Mouse (Mus musculus) brain, embryonic 18.5 days (tissue): ENCODE measurements around the gene Dctn2.
"Not testable (repeated sequence)": the region's sequence is repeated elsewhere in the genome, so short reads cannot be mapped to it uniquely, and the experiment has no call there.

Source experiments
- DNase-seq: peaks from one replicate; pipeline ENCODE4 v3.0.0-alpha.2; 2012; ENCODE audit warnings: low read depth, low spot score

Gene Dctn2

DNA sequence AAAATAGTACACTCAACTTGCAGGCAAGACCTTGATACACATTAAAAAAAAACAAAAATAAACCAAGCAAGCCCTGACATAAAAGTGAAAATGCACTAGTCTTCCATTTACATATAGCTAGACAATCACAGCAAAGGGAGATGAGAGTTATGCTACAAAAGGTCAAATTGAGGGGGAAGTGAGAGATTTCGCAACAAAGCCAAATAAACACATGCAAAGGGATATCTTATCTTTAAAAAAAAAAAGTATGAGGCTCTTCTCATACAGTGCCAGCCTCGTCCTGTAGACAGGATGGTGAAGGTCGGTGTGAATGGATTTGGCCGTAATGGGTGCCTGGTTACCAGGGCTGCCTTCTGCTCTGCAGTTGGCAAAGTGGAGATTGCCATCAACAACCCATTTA, 46.7 kb downstream of the Dctn2 start:
- DNase-seq, result no peak

DNA sequence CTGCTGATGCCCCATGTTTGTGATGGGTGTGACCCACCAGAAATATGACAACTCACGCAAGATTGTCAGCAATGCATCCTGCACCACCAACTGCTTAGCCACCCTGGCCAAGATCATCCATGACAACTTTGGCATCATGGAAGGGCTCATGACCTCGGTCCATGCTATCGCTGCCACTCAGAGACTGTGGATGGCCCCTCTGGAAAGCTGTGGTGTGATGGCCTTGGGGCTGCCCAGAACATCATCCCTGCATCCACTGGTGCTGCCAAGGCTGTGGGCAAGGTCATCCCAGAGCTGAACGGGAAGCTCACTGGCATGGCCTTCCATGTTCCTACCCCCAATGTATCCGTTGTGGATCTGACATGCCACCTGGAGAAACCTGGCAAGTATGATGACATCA, 47.3 kb downstream of the Dctn2 start:
- DNase-seq, result not testable (repeated sequence)

DNA sequence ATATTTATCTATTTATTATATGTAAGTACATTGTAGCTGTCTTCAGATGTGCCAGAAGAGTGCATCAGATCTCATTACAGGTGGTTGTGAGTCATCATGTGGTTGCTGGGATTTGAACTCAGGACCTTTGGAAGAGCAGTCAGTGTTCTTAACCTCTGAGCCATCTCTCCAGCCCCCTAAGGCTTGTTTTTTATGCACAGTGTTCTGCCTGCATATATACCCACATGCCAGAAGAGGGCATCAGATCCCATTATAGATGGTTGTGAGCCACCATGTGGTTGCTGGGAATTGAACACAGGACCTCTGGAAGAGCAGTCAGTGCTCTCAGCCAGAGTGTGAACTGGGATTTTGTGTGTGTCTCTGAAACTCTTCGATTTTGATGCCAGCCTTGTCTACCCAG, 48.8 kb downstream of the Dctn2 start:
- not testable (repeated sequence) for DNase-seq

DNA sequence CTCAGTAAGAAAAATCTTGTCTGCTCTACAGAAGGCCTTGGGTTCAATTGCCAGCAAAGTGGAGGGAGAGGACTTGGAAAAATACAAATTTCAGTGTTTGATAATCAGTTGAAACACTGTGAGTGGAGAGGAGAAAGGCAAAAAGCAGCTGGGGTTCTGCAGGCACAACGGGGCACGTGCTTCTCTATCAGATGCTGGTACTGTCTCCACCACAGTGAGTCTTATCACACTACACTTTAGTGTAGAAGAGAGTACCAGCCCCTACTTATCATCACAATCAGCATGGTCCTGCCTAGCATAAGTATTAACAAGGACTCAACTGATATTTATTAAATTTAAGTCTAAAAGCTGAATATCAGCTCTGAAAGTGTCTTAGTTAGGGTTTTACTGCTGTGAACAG, 51.1 kb downstream of the Dctn2 start:
- no peak for DNase-seq

DNA sequence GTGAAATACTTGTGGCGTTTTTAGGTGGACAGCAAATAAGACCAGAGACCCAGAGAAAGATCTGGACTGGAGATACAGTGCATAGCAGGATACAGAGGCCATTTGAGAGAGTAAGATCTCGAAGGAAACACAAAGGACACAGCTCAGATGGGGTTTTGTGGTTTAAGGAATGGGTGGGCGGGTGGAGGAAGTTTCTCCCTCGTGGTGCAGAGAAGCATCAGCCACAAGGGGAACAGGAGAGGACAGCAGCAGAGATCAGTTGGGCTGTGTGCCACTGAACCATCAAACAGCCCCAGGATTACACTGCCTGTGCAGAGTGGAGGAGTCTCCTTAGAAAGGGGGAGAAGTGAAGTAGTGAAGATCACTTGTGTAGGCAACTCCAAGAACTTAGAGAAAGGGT, 51.8 kb downstream of the Dctn2 start:
- no peak for DNase-seq

DNA sequence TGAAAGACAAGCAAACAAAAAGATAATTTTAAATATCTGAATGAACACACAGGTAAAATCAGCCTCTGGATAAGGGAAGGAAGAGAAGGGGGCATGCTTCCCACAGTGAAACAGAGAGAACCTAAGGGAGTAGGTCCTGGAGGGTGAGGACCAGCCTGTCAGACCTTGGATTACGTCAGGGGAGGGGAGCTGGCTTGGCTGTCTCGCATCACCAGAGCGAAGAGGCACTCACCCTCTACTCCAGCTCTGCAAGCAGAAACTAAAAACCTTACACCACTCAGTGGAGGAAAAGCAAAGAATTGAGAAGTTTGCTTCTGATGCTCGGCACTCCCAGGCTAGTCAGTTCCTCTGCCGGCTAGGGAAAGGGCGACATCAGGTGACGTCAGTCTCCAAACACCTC, 53.8 kb downstream of the Dctn2 start:
- no peak for DNase-seq

DNA sequence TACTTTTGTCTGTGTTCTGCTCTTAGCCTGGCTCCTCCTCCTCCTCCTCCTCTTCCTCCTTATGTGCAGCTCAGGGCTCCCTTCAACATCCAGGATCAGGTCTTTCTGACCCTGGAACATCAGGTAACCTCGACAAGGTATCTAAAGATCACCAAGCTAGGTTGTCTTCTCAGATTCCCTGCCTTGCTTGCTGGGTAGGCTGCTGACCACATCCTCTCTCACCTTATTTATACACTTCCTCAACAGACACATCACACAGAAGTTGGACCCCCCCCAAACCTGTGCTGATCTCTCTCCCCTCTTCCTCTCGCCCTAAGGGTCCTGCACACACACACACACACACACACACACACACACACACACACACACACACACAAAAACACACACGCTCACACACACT, 55.5 kb downstream of the Dctn2 start, which contains the start of gene Arhgap9:
TSS of gene Arhgap9 (plus strand) at position 344 of the 400 bp plus-strand sequence.
- no peak for DNase-seq

DNA sequence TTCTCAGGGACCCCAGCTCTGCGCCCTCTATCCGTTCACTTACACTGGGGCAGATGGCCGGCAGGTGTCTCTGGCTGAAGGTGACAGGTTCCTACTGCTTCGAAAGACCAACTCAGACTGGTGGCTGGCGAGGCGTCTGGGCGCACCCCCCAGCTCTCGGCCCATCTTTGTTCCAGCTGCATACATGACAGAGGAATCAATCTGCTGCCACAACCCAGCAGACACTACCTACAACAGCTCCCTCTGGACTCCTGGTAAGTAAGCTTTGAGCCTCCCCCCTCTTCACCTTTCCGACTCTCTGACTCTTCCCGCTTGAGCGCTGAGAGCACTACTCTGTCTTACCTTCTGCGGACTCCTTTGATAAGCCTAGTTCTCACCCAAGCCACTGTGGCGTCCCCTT, 56.0 kb downstream of the Dctn2 start:
- no peak for DNase-seq

DNA sequence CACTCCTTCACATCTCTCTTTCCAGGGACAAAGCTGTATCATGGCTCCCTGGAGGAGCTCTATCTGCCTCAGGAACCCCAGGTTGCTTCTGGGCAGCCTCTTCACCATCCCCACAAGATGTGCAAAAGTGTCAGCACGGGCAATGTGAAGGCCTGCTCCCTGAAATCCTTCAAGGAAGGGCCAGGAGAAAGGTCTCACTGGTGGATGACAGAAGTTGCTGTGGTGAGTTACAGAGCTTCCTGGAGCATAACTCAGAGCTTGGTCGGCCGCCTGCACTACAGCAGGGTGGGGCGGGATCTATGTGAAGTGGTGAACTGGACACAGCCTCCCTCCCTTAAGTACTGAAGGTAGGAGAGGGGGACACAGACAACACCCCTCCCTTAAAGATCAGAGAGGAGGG, 56.5 kb downstream of the Dctn2 start:
- DNase-seq, result no peak

DNA sequence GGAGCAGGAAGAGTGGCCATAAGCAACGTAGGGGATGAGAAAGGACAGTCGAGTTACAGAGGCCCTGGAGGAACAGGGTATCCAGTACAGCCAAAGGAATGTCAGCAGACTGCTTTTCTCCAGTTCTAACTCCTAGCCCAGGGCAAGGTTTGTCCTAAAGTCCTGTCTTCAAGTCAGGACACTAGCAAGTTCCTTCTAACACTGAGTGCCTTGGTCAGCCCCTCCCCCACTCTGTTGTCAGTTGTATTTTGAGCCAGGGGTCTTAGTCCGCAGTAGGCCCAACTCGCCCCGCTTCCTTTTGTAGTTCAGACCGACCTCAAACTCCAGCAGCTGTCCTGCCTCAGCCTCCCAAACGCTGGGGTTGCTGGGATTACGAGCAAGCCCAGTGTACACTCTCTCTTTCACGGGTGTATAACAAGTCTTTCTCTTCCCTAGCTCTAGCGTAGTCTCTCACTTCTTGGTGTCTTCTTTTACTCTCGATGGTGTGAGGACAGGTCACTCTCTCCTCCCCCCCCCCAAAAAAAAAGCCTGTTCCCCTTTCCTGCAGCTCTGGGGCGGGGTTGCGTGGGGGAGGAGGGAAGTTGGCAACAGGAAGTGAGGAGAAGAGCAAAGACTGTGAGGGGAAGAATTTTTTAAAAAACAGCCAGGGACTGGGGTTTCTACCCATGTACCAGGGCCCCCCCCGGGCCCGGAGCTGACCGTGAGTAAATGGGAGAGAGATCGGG, 57.1 kb downstream of the Dctn2 start:
- no peak for DNase-seq

DNA sequence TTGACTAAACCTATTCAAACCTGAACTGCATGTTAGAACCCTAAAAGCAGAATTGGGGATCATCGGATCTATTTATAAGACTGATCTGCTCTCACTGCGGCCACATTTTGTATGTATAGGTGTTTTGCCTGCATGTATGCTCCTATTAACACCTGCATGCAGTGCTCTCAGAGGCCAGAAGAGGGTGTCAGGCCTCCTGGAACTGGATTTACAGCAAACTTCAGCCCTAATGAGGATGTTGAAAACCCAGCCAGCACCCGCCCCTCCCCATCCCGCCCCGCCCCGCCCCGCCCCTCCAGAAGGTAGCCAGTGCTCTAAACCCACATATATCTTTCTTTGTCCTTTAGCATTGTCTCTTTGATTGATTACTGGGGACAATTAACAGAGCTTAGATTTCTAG, 58.3 kb downstream of the Dctn2 start:
- no peak for DNase-seq

DNA sequence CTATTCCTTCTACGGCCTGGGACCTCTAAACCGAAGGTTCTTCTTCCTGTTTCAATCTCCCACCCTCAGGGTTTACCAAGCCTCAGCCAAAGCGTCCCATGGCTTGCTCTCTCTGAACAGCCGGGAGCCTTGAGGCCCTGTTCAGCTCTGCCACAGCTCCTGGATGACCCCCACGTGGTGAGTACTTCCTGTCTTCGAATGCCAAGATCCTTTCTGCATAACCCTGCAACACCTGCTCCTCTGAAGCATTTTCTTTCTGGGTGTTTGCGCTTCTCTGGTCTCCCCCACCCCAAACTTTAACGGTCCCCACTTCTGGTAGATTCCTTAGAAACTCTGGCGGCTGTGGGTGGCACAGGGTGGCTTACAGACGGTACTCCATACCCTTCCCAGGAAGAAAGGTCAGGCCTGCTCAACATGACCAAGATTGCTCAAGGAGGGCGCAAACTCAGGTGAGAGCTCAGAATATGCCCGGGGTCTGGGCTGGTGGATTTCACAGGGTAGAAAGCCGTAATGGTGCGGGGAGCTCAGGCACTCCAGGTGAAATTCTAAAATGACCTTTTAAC, 59.4 kb downstream of the Dctn2 start:
- no peak for DNase-seq

DNA sequence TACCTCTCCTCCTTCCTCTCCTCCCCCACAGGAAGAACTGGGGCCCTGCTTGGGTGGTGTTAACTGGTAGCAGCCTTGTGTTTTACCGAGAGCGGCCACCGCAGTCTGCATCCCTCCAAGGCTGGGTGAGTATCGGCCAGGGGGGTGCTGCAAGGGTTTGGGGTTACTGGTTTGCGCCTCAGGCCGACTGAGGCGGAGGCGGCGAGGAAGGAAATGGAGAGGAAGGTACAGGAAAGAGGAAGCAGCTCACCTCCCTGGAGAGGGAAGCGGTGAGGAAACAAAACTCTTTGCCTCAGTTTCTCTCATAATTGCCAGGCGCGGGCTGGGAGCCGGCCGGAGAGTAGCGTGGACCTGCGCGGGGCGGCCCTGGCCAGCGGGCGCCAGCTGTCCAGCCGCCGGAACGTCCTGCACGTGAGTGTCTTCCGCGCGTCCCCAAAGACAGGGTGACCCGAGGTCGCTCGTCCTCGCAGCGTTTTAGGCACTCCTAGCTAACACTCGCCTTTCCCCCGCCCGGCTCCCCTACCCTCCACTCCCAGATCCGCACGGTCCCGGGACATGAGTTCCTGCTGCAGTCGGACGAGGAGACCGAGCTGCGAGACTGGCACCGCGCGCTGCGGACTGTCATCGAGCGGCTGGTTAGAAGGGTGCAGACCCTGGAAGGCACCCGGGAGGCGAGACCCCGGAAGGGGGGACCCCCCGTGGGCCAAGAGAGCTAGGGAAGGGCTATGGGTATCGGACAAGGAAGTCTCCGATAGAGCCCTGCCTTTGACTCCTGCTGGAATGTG, 60.0 kb downstream of the Dctn2 start:
- no peak for DNase-seq

DNA sequence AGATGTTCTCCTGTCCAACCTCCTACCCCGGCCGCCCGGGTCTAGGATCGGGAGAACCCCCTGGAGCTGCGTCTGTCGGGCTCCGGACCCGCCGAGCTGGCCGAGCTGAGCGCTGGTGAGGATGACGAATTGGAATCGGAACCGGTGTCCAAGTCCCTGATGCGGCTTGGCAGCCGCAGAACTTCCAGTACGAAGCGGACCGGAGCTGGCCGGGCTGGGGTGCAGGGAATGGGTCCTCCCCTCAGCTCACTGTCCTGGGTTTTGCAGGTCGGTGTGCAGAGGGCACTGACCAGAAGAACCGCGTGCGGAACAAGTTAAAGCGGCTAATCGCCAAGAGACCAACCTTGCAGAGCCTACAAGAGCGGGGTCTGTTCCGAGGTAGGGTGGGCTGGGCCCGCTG, 60.7 kb downstream of the Dctn2 start:
- no peak for DNase-seq

DNA sequence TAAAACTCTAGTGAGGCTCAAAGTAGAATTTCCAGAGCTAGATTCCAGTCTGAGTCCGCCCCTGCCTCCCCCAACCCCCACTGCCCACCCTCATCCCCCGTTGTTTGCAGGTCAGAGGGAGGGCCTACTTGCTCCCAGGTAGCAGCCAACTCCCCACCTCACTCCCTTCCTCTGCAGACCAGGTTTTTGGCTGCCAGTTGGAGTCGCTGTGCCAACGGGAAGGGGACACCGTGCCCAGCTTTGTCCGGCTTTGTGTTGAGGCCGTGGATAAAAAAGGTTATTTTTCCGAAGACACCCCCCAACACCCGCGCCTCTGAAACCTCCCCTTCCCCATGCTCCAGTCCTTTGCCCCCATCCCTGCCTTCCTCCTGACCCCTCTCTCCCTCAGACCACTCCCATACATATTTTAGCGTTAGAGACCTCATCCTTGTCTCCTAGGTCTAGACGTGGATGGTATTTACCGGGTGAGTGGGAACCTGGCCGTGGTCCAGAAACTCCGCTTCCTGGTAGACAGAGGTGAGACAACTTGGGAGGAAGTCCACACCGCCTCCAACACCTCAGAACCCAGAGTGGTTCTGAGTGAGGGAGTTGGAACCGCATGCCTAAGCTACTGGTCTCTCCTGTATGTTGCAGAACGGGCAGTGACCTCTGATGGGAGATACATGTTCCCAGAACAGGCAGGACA, 61.4 kb downstream of the Dctn2 start:
- no peak for DNase-seq

DNA sequence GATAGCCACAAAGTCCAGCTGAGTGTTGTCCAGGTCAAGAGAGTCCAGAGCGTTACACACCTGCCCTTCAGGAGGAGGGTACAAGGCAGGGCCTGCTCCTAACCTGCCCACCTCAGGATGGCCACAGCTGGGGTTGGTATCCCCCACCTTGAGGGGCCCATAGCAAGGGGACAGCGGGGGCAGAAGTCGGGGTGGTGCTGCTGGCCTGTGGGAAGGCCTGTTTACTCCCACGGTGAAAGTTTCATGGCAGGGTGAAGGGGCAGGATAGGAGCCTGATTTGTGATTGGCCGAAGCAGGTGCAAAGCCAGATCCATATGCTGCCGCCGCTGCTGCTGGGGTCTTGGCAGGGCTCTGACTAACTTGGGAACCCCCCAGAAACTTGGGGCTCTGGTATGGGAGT, 64.0 kb downstream of the Dctn2 start:
- DNase-seq, result no peak
